Mouse (Mus musculus): ENCODE measurements around the gene Ehd3. TPM values are rescaled to one million over a fixed set of nuclear protein-coding genes. Genes with fewer than 3 reads are reported as not detected.

Ehd3 gene
- polyA plus RNA-seq, 1 experiment from 2014 or later: 15.0 TPM

- H3K9me3 ChIP-seq: no peaks in the 10 kb centered on the region
- H3K9ac ChIP-seq: no peak overlapping the region
- no peak overlapping the region for H3K4me2 ChIP-seq (replicated peaks)
- WGBS: 92% methylated on average over 14 of the region's 14 CpGs
- ATAC-seq (ENCODE audit: low FRiP score, low read depth): no peak
- H3K4me1 ChIP-seq: no peaks in the 10 kb centered on the region
- no peaks in the 10 kb centered on the region for H3K27me3 ChIP-seq (replicated peaks)
- H3K36me3 ChIP-seq: no peaks in the 10 kb centered on the region
- no peak overlapping the region for H3K27ac ChIP-seq
- no peak overlapping the region for H3K4me3 ChIP-seq
These were observed 67.1 kb downstream of the Ehd3 start for GRCm38 (mm10) chr17:73870956-73871605.

GRCm38 (mm10) chr17:73875268-73875667, 71.3 kb downstream of the Ehd3 start:
- ATAC-seq (ENCODE audit: low FRiP score, low read depth): no peak
- Histone ChIP-seq H3K27me3 (replicated peaks) (no peaks in the 10 kb centered on the region), H3K4me2 (replicated peaks) (no peak overlapping the region), H3K36me3 (no peaks in the 10 kb centered on the region), H3K9ac (no peak overlapping the region), H3K9me3 (no peaks in the 10 kb centered on the region), H3K4me1 (peaks cover 6% of the 10 kb centered on the region; the same call in 1 of the 2 replicates), H3K27ac (no peak overlapping the region), H3K4me3 (no peak overlapping the region)
- 93% methylated on average over 4 of the region's 4 CpGs for WGBS

GRCm38 (mm10) chr17:73875674-73876073, 71.7 kb downstream of the Ehd3 start:
- H3K27me3 ChIP-seq (replicated peaks): no peaks in the 10 kb centered on the region
- no peaks in the 10 kb centered on the region for H3K9me3 ChIP-seq
- WGBS: 89% methylated on average over 7 of the region's 7 CpGs
- no peak overlapping the region for H3K27ac ChIP-seq
- H3K4me1 ChIP-seq: peaks cover 6% of the 10 kb centered on the region; the same call in 1 of the 2 replicates
- ATAC-seq (ENCODE audit: low FRiP score, low read depth): no peak
- no peak overlapping the region for H3K4me2 ChIP-seq (replicated peaks)
- H3K9ac ChIP-seq: no peak overlapping the region
- H3K4me3 ChIP-seq: no peak overlapping the region
- H3K36me3 ChIP-seq: no peaks in the 10 kb centered on the region

GRCm38 (mm10) chr17:73879262-73879916, 75.5 kb downstream of the Ehd3 start:
- H3K9ac ChIP-seq: no peak overlapping the region
- H3K27me3 ChIP-seq (replicated peaks): no peaks in the 10 kb centered on the region
- 85% methylated on average over 10 of the region's 10 CpGs for WGBS
- no peaks in the 10 kb centered on the region for H3K9me3 ChIP-seq
- no peak overlapping the region for H3K27ac ChIP-seq
- H3K4me3 ChIP-seq: no peak overlapping the region
- no peaks in the 10 kb centered on the region for H3K36me3 ChIP-seq
- peaks cover 6% of the 10 kb centered on the region; the same call in 1 of the 2 replicates for H3K4me1 ChIP-seq
- no peak overlapping the region for H3K4me2 ChIP-seq (replicated peaks)
- peak; percentile 56; the same call in 1 of the 2 replicates for ATAC-seq (ENCODE audit: low FRiP score, low read depth)

- Histone ChIP-seq H3K27me3 (replicated peaks) (no peaks in the 10 kb centered on the region), H3K4me2 (replicated peaks) (no peak overlapping the region), H3K9me3 (no peaks in the 10 kb centered on the region), H3K4me1 (peaks cover 6% of the 10 kb centered on the region; the same call in 1 of the 2 replicates), H3K9ac (no peak overlapping the region), H3K36me3 (no peaks in the 10 kb centered on the region), H3K4me3 (no peak overlapping the region), H3K27ac (no peak overlapping the region)
- WGBS: 87% methylated on average over 6 of the region's 6 CpGs
- ATAC-seq (ENCODE audit: low FRiP score, low read depth): no peak
These were observed 76.4 kb downstream of the Ehd3 start for GRCm38 (mm10) chr17:73880286-73880685.

- Histone ChIP-seq H3K4me3 (no peak overlapping the region), H3K27ac (no peak overlapping the region), H3K36me3 (no peaks in the 10 kb centered on the region), H3K4me2 (replicated peaks) (no peak overlapping the region), H3K4me1 (peaks cover 6% of the 10 kb centered on the region; the same call in 1 of the 2 replicates), H3K27me3 (replicated peaks) (no peaks in the 10 kb centered on the region), H3K9me3 (no peaks in the 10 kb centered on the region), H3K9ac (no peak overlapping the region)
- no peak for ATAC-seq (ENCODE audit: low FRiP score, low read depth)
- 70% methylated on average over 6 of the region's 6 CpGs for WGBS
These were observed 77.4 kb downstream of the Ehd3 start for GRCm38 (mm10) chr17:73881295-73881694.

Other genes starting within 250 kb of the Ehd3 start
- gene Galnt14, start 93.7 kb upstream of the Ehd3 start, polyA plus RNA-seq (2016; fragmentation: Nextera tagmentation; extraction: Ambion mirVana): 12.9 and 14.5 TPM in 2 replicates
- gene Xdh, start 146.1 kb downstream of the Ehd3 start, polyA plus RNA-seq (2016; fragmentation: Nextera tagmentation; extraction: Ambion mirVana): 0.56 and 0.64 TPM in 2 replicates
- gene Srd5a2, start 243.8 kb downstream of the Ehd3 start, polyA plus RNA-seq (2016; fragmentation: Nextera tagmentation; extraction: Ambion mirVana): 0.27 and 0.89 TPM in 2 replicates